Mouse (Mus musculus) stomach, embryonic 16.5 days (tissue): Measurements from ENCODE around the gene Gm17019. TPM values are rescaled to one million over a fixed set of nuclear protein-coding genes. Genes with fewer than 3 reads are reported as not detected.
"Not testable (repeated sequence)": the region's sequence is repeated elsewhere in the genome, so short reads cannot be mapped to it uniquely, and the experiment has no call there.

Source experiments
- ATAC-seq: fragments of 200-750 bp; cut with Nextera tagmentation; 2 replicates; pipeline ENCODE4 v1.8.0; 2017; ENCODE audit warnings: moderate number of reproducible peaks, moderate TSS enrichment; ENCODE audit not compliant: insufficient read depth, low FRiP score
- H3K27ac ChIP-seq: fragments of 300-500 bp; sonication (generic); 2 replicates; pipeline ENCODE4 v1.5.1; 2014; ENCODE audit warnings: low read length
- H3K27me3 ChIP-seq: fragments of 300-500 bp; sonication (generic); 2 replicates; pipeline ENCODE4 v1.6.1; 2014; ENCODE audit warnings: low read length, control low read depth, mixed read lengths; ENCODE audit not compliant: control insufficient read depth, insufficient read depth
- H3K36me3 ChIP-seq: fragments of 300-500 bp; sonication (generic); 2 replicates; pipeline ENCODE4 v1.6.1; 2014; ENCODE audit warnings: low read length; ENCODE audit not compliant: control insufficient read depth, insufficient read depth
- H3K4me1 ChIP-seq: fragments of 300-500 bp; sonication (generic); 2 replicates; pipeline ENCODE4 v1.6.1; 2014; ENCODE audit warnings: low read length, control low read depth, mixed read lengths; ENCODE audit not compliant: control insufficient read depth, insufficient read depth
- H3K4me2 ChIP-seq: fragments of 300-500 bp; sonication (generic); 2 replicates; pipeline ENCODE4 v1.6.1; 2014; ENCODE audit warnings: low read depth, low read length, mixed read lengths
- H3K4me3 ChIP-seq: fragments of 300-500 bp; sonication (generic); replicated peaks from 2 replicates; pipeline ENCODE4 v1.5.1; 2014; ENCODE audit warnings: mild to moderate bottlenecking, low read length
- H3K9ac ChIP-seq: fragments of 300-500 bp; sonication (generic); 2 replicates; pipeline ENCODE4 v1.6.1; 2014; ENCODE audit warnings: low read length
- H3K9me3 ChIP-seq: fragments of 300-500 bp; sonication (generic); replicated peaks from 2 replicates; pipeline ENCODE4 v1.6.1; 2016; ENCODE audit warnings: low read length, control low read depth; ENCODE audit not compliant: control insufficient read depth
- WGBS: fragments of 180-500 bp; shearing (Covaris S2); extraction: QIAGEN DNeasy Blood & Tissue Kit; methylation state at CpG from one replicate; pipeline ENCODE4 v1.1.7; 2014; 5-methylcytosine and 5-hydroxymethylcytosine counted together
- polyA plus RNA-seq: library from polyadenylated mRNA; unstranded; fragments of >200 nt; fragmentation: Nextera tagmentation; extraction: Ambion mirVana; gene quantifications from 2 replicates; pipeline ENCODE4 v1.2.1, GENCODE M21; 2015

Gene Gm17019
- polyA plus RNA-seq, 1 experiment from 2014 or later, result not detected

- H3K9ac ChIP-seq, H3K36me3 ChIP-seq, H3K4me2 ChIP-seq, H3K4me3 ChIP-seq, H3K27me3 ChIP-seq, H3K9me3 ChIP-seq, H3K27ac ChIP-seq, H3K4me1 ChIP-seq, ATAC-seq: not testable (repeated sequence)
- WGBS, result 62% methylated on average over 3 of the region's 4 CpGs
Measured at GRCm38 (mm10) chr5:15040784-15041183, 8.0 kb upstream of the Gm17019 start.

GRCm38 (mm10) chr5:15039984-15040383 is 7.2 kb upstream of the Gm17019 start:
- peak; percentile 93 for ATAC-seq
- not testable (repeated sequence) for H3K4me2 ChIP-seq, H3K9me3 ChIP-seq, H3K9ac ChIP-seq, H3K4me1 ChIP-seq, H3K27ac ChIP-seq, H3K36me3 ChIP-seq, H3K4me3 ChIP-seq, H3K27me3 ChIP-seq
- 75% methylated on average over 4 of the region's 4 CpGs for WGBS

GRCm38 (mm10) chr5:15024316-15024715 is 8.5 kb downstream of the Gm17019 start:
- not testable (repeated sequence) for ATAC-seq, H3K36me3 ChIP-seq, H3K27me3 ChIP-seq, H3K27ac ChIP-seq, H3K4me3 ChIP-seq, H3K9ac ChIP-seq, H3K4me2 ChIP-seq, H3K4me1 ChIP-seq
- peaks cover 11% of the 10 kb centered on the region; the same call in 1 of the 2 replicates for H3K9me3 ChIP-seq
- 63% methylated on average over 1 of the region's 1 CpGs for WGBS

GRCm38 (mm10) chr5:15020067-15020466 is 12.7 kb downstream of the Gm17019 start:
- H3K27me3 ChIP-seq, H3K36me3 ChIP-seq, H3K9ac ChIP-seq, H3K27ac ChIP-seq, ATAC-seq, H3K4me2 ChIP-seq, H3K4me1 ChIP-seq, H3K9me3 ChIP-seq, H3K4me3 ChIP-seq: not testable (repeated sequence)
- WGBS, result 67% methylated on average over 2 of the region's 2 CpGs

GRCm38 (mm10) chr5:15010639-15011582 is 21.9 kb downstream of the Gm17019 start:
- H3K27me3 ChIP-seq, H3K4me2 ChIP-seq, H3K4me1 ChIP-seq, H3K9ac ChIP-seq, H3K4me3 ChIP-seq, H3K9me3 ChIP-seq, H3K36me3 ChIP-seq, H3K27ac ChIP-seq: not testable (repeated sequence)
- ATAC-seq, result peak; percentile 29; the same call in 1 of the 2 replicates
- WGBS, result 81% methylated on average over 11 of the region's 11 CpGs

GRCm38 (mm10) chr5:15006907-15007306 is 25.9 kb downstream of the Gm17019 start:
- not testable (repeated sequence) for H3K4me2 ChIP-seq, H3K27ac ChIP-seq, H3K27me3 ChIP-seq, H3K36me3 ChIP-seq, H3K4me1 ChIP-seq, H3K9ac ChIP-seq, H3K4me3 ChIP-seq
- H3K9me3 ChIP-seq, result peaks cover 11% of the 10 kb centered on the region; the same call in 1 of the 2 replicates
- 55% methylated on average over 3 of the region's 3 CpGs for WGBS
- peak; percentile 41; the same call in 1 of the 2 replicates for ATAC-seq

GRCm38 (mm10) chr5:15006288-15006687 is 26.5 kb downstream of the Gm17019 start:
- H3K9me3 ChIP-seq, result peaks cover 11% of the 10 kb centered on the region; the same call in 1 of the 2 replicates
- not testable (repeated sequence) for H3K27ac ChIP-seq, ATAC-seq, H3K4me3 ChIP-seq, H3K27me3 ChIP-seq, H3K4me2 ChIP-seq, H3K4me1 ChIP-seq, H3K9ac ChIP-seq, H3K36me3 ChIP-seq
- WGBS, result 65% methylated on average over 3 of the region's 3 CpGs

GRCm38 (mm10) chr5:15005584-15005983 is 27.2 kb downstream of the Gm17019 start:
- 49% methylated on average over 2 of the region's 4 CpGs for WGBS
- not testable (repeated sequence) for H3K4me1 ChIP-seq, H3K36me3 ChIP-seq, ATAC-seq, H3K4me2 ChIP-seq, H3K27me3 ChIP-seq, H3K4me3 ChIP-seq, H3K9ac ChIP-seq, H3K9me3 ChIP-seq, H3K27ac ChIP-seq

GRCm38 (mm10) chr5:15004569-15005562 is 27.9 kb downstream of the Gm17019 start:
- not testable (repeated sequence) for H3K9me3 ChIP-seq

More at GRCm38 (mm10) chr5:15004569-15005562, 27.9 kb downstream of the Gm17019 start:
- H3K27me3 ChIP-seq, H3K4me1 ChIP-seq, H3K4me3 ChIP-seq, H3K9ac ChIP-seq, H3K4me2 ChIP-seq, H3K27ac ChIP-seq, H3K36me3 ChIP-seq: not testable (repeated sequence)
- 75% methylated on average over 5 of the region's 5 CpGs for WGBS
- ATAC-seq, result peak; percentile 84
